Mouse (Mus musculus) CH12.LX (cell line): ENCODE results near the gene P4hb. TPM values are rescaled to one million over a fixed set of nuclear protein-coding genes. Genes with fewer than 3 reads are reported as not detected.

ENCODE experiments used
- DNase-seq: peaks from one replicate; pipeline ENCODE4 v3.0.0-alpha.2; 2013; ENCODE audit errors: extremely low read depth
- H3K27ac ChIP-seq: 2 replicates; pipeline ENCODE4 v1.5.1; 2012; ENCODE audit warnings: low read depth, mild to moderate bottlenecking, control low read depth, moderate library complexity; ENCODE audit not compliant: insufficient read depth
- H3K27me3 ChIP-seq: replicated peaks from 2 replicates; pipeline ENCODE3; 2012; ENCODE audit warnings: inconsistent platforms
- H3K36me3 ChIP-seq, 2 experiments: replicated peaks in 1 of 2; 2 replicates each; pipeline versions ENCODE3 to v1.6.1; 2012; ENCODE audit warnings: inconsistent platforms in 1 of 2, low read length in 1 of 2, mild to moderate bottlenecking in 1 of 2, mixed read lengths in 1 of 2, moderate library complexity in 1 of 2; ENCODE audit not compliant: control insufficient read depth in 1 of 2, insufficient read depth in 1 of 2
- H3K4me1 ChIP-seq, 2 experiments: 2 replicates each; pipeline ENCODE4 v1.6.1; 2012; ENCODE audit warnings: inconsistent platforms in 1 of 2, moderate library complexity in 1 of 2; ENCODE audit not compliant: insufficient read depth in 2 of 2, control insufficient read depth in 1 of 2
- H3K4me2 ChIP-seq: 2 replicates; pipeline ENCODE4 v1.6.1; 2012; ENCODE audit warnings: low read depth, mild to moderate bottlenecking, control low read depth; ENCODE audit not compliant: poor library complexity, insufficient read depth, severe bottlenecking
- H3K4me3 ChIP-seq, 3 experiments: fragments of 150-350 bp in 1 of 3; sonication (generic) in 1 of 3; replicated peaks in 1 of 3; 2 replicates each; pipeline versions ENCODE3 to v1.5.1; 2011 to 2012; ENCODE audit warnings: low read depth in 2 of 3, low read length in 2 of 3, mild to moderate bottlenecking in 2 of 3, moderate library complexity in 2 of 3, control low read depth in 1 of 3, improper control_type of control experiment in 1 of 3, inconsistent platforms in 1 of 3, mixed read lengths in 1 of 3; ENCODE audit not compliant: poor library complexity in 1 of 3
- H3K79me2 ChIP-seq: replicated peaks from 2 replicates; pipeline ENCODE4 v1.6.1; 2012; ENCODE audit warnings: mild to moderate bottlenecking, moderate library complexity; ENCODE audit not compliant: control insufficient read depth, poor library complexity, insufficient read depth, severe bottlenecking; ENCODE audit errors: extremely low read depth
- H3K9ac ChIP-seq: 2 replicates; pipeline ENCODE4 v1.6.1; 2012; ENCODE audit warnings: low read depth, mild to moderate bottlenecking, control low read depth, moderate library complexity; ENCODE audit not compliant: insufficient read depth
- H3K9me3 ChIP-seq: replicated peaks from 2 replicates; pipeline ENCODE3; 2012; ENCODE audit warnings: low read length, inconsistent platforms, mixed read lengths
- BHLHE40 ChIP-seq: IDR thresholded peaks from 2 replicates; pipeline ENCODE4 v1.6.1; 2011; ENCODE audit warnings: mild to moderate bottlenecking, low read depth, low read length, improper control_type of control experiment
- CHD1 ChIP-seq: IDR thresholded peaks from 2 replicates; pipeline ENCODE4 v1.6.1; 2012; ENCODE audit warnings: low read depth, low read length, improper control_type of control experiment, inconsistent platforms
- CHD2 ChIP-seq: IDR thresholded peaks from 2 replicates; pipeline ENCODE4 v1.6.1; 2011; ENCODE audit warnings: low read length, improper control_type of control experiment
- CTCF ChIP-seq, 2 experiments: IDR thresholded peaks in 1 of 2; conservative IDR thresholded peaks in 1 of 2; 2 replicates each; pipeline ENCODE4 v1.5.1; 2011 to 2012; ENCODE audit warnings: low read depth in 2 of 2, low read length in 2 of 2, improper control_type of control experiment in 1 of 2, inconsistent platforms in 1 of 2, mild to moderate bottlenecking in 1 of 2, moderate library complexity in 1 of 2
- E2F4 ChIP-seq: IDR thresholded peaks from 2 replicates; pipeline ENCODE4 v1.6.1; 2011; ENCODE audit warnings: low read depth, low read length, improper control_type of control experiment; ENCODE audit not compliant: insufficient replicate concordance
- ELF1 ChIP-seq: IDR thresholded peaks from 2 replicates; pipeline ENCODE4 v1.6.1; 2014; ENCODE audit warnings: low read depth, mild to moderate bottlenecking, inconsistent platforms, low read length, improper control_type of control experiment
- EP300 ChIP-seq: IDR thresholded peaks from 2 replicates; pipeline ENCODE4 v1.6.1; 2011; ENCODE audit warnings: low read length, improper control_type of control experiment
- ETS1 ChIP-seq: conservative IDR thresholded peaks from 2 replicates; pipeline ENCODE4 v1.6.1; 2012; ENCODE audit warnings: low read depth, mild to moderate bottlenecking, inconsistent platforms, low read length, improper control_type of control experiment, moderate library complexity
- GABPA ChIP-seq: IDR thresholded peaks from 2 replicates; pipeline ENCODE4 v1.6.1; 2012; ENCODE audit warnings: low read depth, low read length, improper control_type of control experiment, inconsistent platforms; ENCODE audit not compliant: insufficient replicate concordance
- HCFC1 ChIP-seq: IDR thresholded peaks from 2 replicates; pipeline ENCODE4 v1.6.1; 2012; ENCODE audit warnings: low read depth, mild to moderate bottlenecking, inconsistent platforms, low read length, improper control_type of control experiment
- IRF4 ChIP-seq: IDR thresholded peaks from 2 replicates; pipeline ENCODE4 v1.6.1; 2014; ENCODE audit warnings: low read depth, mild to moderate bottlenecking, inconsistent platforms, low read length, improper control_type of control experiment
- JUN ChIP-seq: IDR thresholded peaks from 2 replicates; pipeline ENCODE4 v1.6.1; 2011; ENCODE audit warnings: low read depth, mild to moderate bottlenecking, low read length, improper control_type of control experiment, moderate library complexity; ENCODE audit not compliant: insufficient read depth
- JUND ChIP-seq: conservative IDR thresholded peaks from 2 replicates; pipeline ENCODE4 v1.6.1; 2011; ENCODE audit warnings: low read depth, low read length, improper control_type of control experiment
- KAT2A ChIP-seq: IDR thresholded peaks from 2 replicates; pipeline ENCODE4 v1.6.1; 2012; ENCODE audit warnings: low read length, improper control_type of control experiment, inconsistent platforms; ENCODE audit not compliant: insufficient replicate concordance
- MAFK ChIP-seq: IDR thresholded peaks from 2 replicates; pipeline ENCODE4 v1.6.1; 2011; ENCODE audit warnings: low read length, improper control_type of control experiment; ENCODE audit not compliant: insufficient replicate concordance
- MAX ChIP-seq: IDR thresholded peaks from 2 replicates; pipeline ENCODE4 v1.6.1; 2011; ENCODE audit warnings: low read length, improper control_type of control experiment
- MAZ ChIP-seq: IDR thresholded peaks from 2 replicates; pipeline ENCODE4 v1.6.1; 2012; ENCODE audit warnings: low read depth, mild to moderate bottlenecking, inconsistent platforms, low read length, improper control_type of control experiment, moderate library complexity
- MEF2A ChIP-seq: IDR thresholded peaks from 2 replicates; pipeline ENCODE4 v1.6.1; 2014; ENCODE audit warnings: low read depth, mild to moderate bottlenecking, inconsistent platforms, low read length, improper control_type of control experiment, borderline replicate concordance
- MXI1 ChIP-seq: IDR thresholded peaks from 2 replicates; pipeline ENCODE4 v1.6.1; 2011; ENCODE audit warnings: mild to moderate bottlenecking, low read depth, low read length, improper control_type of control experiment
- MYC ChIP-seq: IDR thresholded peaks from 2 replicates; pipeline ENCODE4 v1.6.1; 2011; ENCODE audit warnings: low read depth, mild to moderate bottlenecking, improper control_type of control experiment, low read length
- NELFE ChIP-seq: IDR thresholded peaks from 2 replicates; pipeline ENCODE4 v1.6.1; 2011; ENCODE audit warnings: low read depth, low read length, improper control_type of control experiment
- NRF1 ChIP-seq: IDR thresholded peaks from 2 replicates; pipeline ENCODE4 v1.6.1; 2014; ENCODE audit warnings: low read depth, mild to moderate bottlenecking, inconsistent platforms, low read length, improper control_type of control experiment, moderate library complexity
- PAX5 ChIP-seq: IDR thresholded peaks from 2 replicates; pipeline ENCODE4 v1.6.1; 2012; ENCODE audit warnings: low read length, inconsistent platforms, mixed read lengths
- POLR2A ChIP-seq: IDR thresholded peaks from 2 replicates; pipeline ENCODE4 v1.6.1; 2011; ENCODE audit warnings: low read depth, mild to moderate bottlenecking, improper control_type of control experiment, low read length
- POLR2AphosphoS2 ChIP-seq: IDR thresholded peaks from 2 replicates; pipeline ENCODE4 v1.6.1; 2011; ENCODE audit warnings: low read depth, low read length, improper control_type of control experiment
- RAD21 ChIP-seq: IDR thresholded peaks from 2 replicates; pipeline ENCODE4 v1.6.1; 2011; ENCODE audit warnings: low read depth, mild to moderate bottlenecking, low read length, improper control_type of control experiment, moderate library complexity
- RCOR1 ChIP-seq: conservative IDR thresholded peaks from 2 replicates; pipeline ENCODE4 v1.6.1; 2012; ENCODE audit warnings: low read depth, mild to moderate bottlenecking, inconsistent platforms, low read length, improper control_type of control experiment
- SIN3A ChIP-seq: IDR thresholded peaks from 2 replicates; pipeline ENCODE4 v1.6.1; 2012; ENCODE audit warnings: low read length, improper control_type of control experiment, inconsistent platforms
- SMC3 ChIP-seq: IDR thresholded peaks from 2 replicates; pipeline ENCODE4 v1.6.1; 2011; ENCODE audit warnings: low read depth, low read length, improper control_type of control experiment
- TBP ChIP-seq: conservative IDR thresholded peaks from 2 replicates; pipeline ENCODE4 v1.6.1; 2011; ENCODE audit warnings: low read depth, low read length, improper control_type of control experiment
- TCF12 ChIP-seq: IDR thresholded peaks from 2 replicates; pipeline ENCODE4 v1.6.1; 2014; ENCODE audit warnings: low read depth, mild to moderate bottlenecking, inconsistent platforms, low read length, improper control_type of control experiment
- UBTF ChIP-seq: IDR thresholded peaks from 2 replicates; pipeline ENCODE4 v1.6.1; 2012; ENCODE audit warnings: low read depth, mild to moderate bottlenecking, inconsistent platforms, low read length, improper control_type of control experiment, moderate library complexity
- USF1 ChIP-seq: IDR thresholded peaks from 2 replicates; pipeline ENCODE4 v1.6.1; 2014; ENCODE audit warnings: low read depth, mild to moderate bottlenecking, inconsistent platforms, low read length, improper control_type of control experiment
- USF2 ChIP-seq: conservative IDR thresholded peaks from 2 replicates; pipeline ENCODE4 v1.6.1; 2011; ENCODE audit warnings: low read depth, low read length, improper control_type of control experiment
- ZC3H11A ChIP-seq: IDR thresholded peaks from 2 replicates; pipeline ENCODE4 v1.6.1; 2012; ENCODE audit warnings: low read depth, mild to moderate bottlenecking, inconsistent platforms, low read length, improper control_type of control experiment
- ZKSCAN1 ChIP-seq: IDR thresholded peaks from 2 replicates; pipeline ENCODE4 v1.6.1; 2012; ENCODE audit warnings: low read depth, inconsistent platforms, low read length, improper control_type of control experiment, borderline replicate concordance
- ZMIZ1 ChIP-seq: IDR thresholded peaks from 2 replicates; pipeline ENCODE4 v1.6.1; 2012; ENCODE audit warnings: low read depth, mild to moderate bottlenecking, inconsistent platforms, low read length, improper control_type of control experiment
- ZNF384 ChIP-seq: IDR thresholded peaks from 2 replicates; pipeline ENCODE4 v1.6.1; 2012; ENCODE audit warnings: low read depth, low read length, improper control_type of control experiment, inconsistent platforms
- dilution Hi-C: fragments of 300-500 bp; cut with MboI; formaldehyde crosslinking; loops from 2 replicates; pipeline ENCODE4 v1.14.3; 2020; ENCODE audit warnings: low sequenced_read_pairs; ENCODE audit not compliant: extremely low pct_unique_long_range_greater_than_20kb, extremely low pct_ligation_motif_present
- in situ Hi-C: fragments of 300-500 bp; cut with MboI; formaldehyde crosslinking; loops from 3 replicates; pipeline ENCODE4 v1.14.3; 2019; ENCODE audit warnings: low sequenced_read_pairs, low pct_ligation_motif_present, low pct_unique_long_range_greater_than_20kb, mixed read lengths
- polyA plus RNA-seq: library from polyadenylated mRNA; unstranded; fragments of >175 nt; gene quantifications from 2 replicates; pipeline ENCODE4 v1.2.1, GENCODE M21; 2012; ENCODE audit warnings: low read depth; ENCODE audit not compliant: insufficient read length
- total RNA-seq, 2 experiments: library from RNA; depleted of rRNA; stranded (reverse); fragments of 300-350 nt in 1 of 2; fragments of >200 nt in 1 of 2; gene quantifications; 2 replicates each; pipeline ENCODE4 v1.2.3; 2012 to 2014

Gene P4hb
- 531 and 594 TPM in 2 replicates for total RNA-seq (2012; rRNA removed)
- total RNA-seq (2014; rRNA removed), result 453 and 486 TPM in 2 replicates
- 644 and 662 TPM in 2 replicates for polyA plus RNA-seq

GRCm38 (mm10) chr11:120572752-120573584, at the start of gene P4hb:
Gene P4hb (minus strand): TSS chr11:120573253.
- Histone ChIP-seq H3K27me3 (no peaks in the 10 kb centered on the region), H3K4me3 (peak within 1 kb of the TSS; percentile 81 to 93 (median 93)), H3K27ac (peak within 1 kb of the TSS; percentile 92), H3K4me1 (peaks cover 4 to 51% of the 10 kb centered on the region in 2 experiments), H3K9me3 (no peaks in the 10 kb centered on the region), H3K4me2 (peak within 1 kb of the TSS; percentile 79), H3K79me2 (peaks cover 39% of the 10 kb centered on the region), H3K36me3 (peaks cover 36 to 48% of the 10 kb centered on the region in 2 experiments), H3K9ac (peak within 1 kb of the TSS; percentile 98)
- TF ChIP-seq MAFK, result no peak
- TF ChIP-seq SMC3, result no peak
- TF ChIP-seq MYC, result no peak; the same call in 1 of the 2 replicates
- TF ChIP-seq HCFC1, result peak; percentile 72
- TF ChIP-seq RAD21, result no peak
- TF ChIP-seq EP300, result no peak
- peak; percentile 58 for TF ChIP-seq ETS1
- TF ChIP-seq RCOR1, result 0 out of 2 replicates have a peak, but pooled peaks have one; percentile 13
- TF ChIP-seq ZMIZ1, result peak; percentile 99
- peak; percentile 28; the same call in 1 of the 2 replicates for TF ChIP-seq MEF2A
- TF ChIP-seq MAZ, result 0 out of 2 replicates have a peak, but pooled peaks have one; percentile 31
- TF ChIP-seq SIN3A, result peak; percentile 89
- no peak; the same call in 1 of the 2 replicates for TF ChIP-seq USF1
- TF ChIP-seq POLR2AphosphoS2, result peak; percentile 95
- TF ChIP-seq CHD1, result no peak
- no peak for TF ChIP-seq GABPA
- TF ChIP-seq UBTF, result no peak
- TF ChIP-seq MXI1, result peak; percentile 91
- TF ChIP-seq ELF1, result peak; percentile 95
- TF ChIP-seq KAT2A, result 0 out of 2 replicates have a peak, but pooled peaks have one; percentile 52
- TF ChIP-seq IRF4, result peak; percentile 68; the same call in 1 of the 2 replicates
- TF ChIP-seq E2F4, result peak; percentile 95
- no peak for TF ChIP-seq CTCF (conservative IDR thresholded peaks at IDR 0.05 in 1 of 2, IDR thresholded peaks at IDR 0.05 in 1 of 2; ENCODE audit: low read depth in 2 of 2, low read length in 2 of 2)
- no peak for TF ChIP-seq PAX5
- TF ChIP-seq NRF1, result peak; percentile 86
- TF ChIP-seq ZC3H11A, result no peak
- TF ChIP-seq JUN, result no peak
- peak; percentile 99 for TF ChIP-seq BHLHE40
- no peak for TF ChIP-seq JUND
- TF ChIP-seq MAX, result peak; percentile 88
- TF ChIP-seq TBP, result peak; percentile 95
- no peak; the same call in 1 of the 2 replicates for TF ChIP-seq USF2
- TF ChIP-seq TCF12, result peak; percentile 90
- no peak for TF ChIP-seq ZKSCAN1
- peak; percentile 100 for TF ChIP-seq NELFE
- TF ChIP-seq POLR2A, result peak; percentile 99
- peak; percentile 78; the same call in 1 of the 2 replicates for TF ChIP-seq CHD2
- no peak for TF ChIP-seq ZNF384
- DNase-seq, result peak; percentile 100
- dilution Hi-C loops, result no loop called here
- in situ Hi-C loops, result no loop called here
